Mouse (Mus musculus): ENCODE data around the gene Gm49396. TPM values are rescaled to one million over a fixed set of nuclear protein-coding genes. Genes with fewer than 3 reads are reported as not detected.

Gene Gm49396
- total RNA-seq, 2 experiments from 2014 or later, result 3.7 to 3.9 TPM

GRCm38 (mm10) chr7:30607706-30608309, 44.7 kb downstream of the Gm49396 start:
- ATAC-seq (replicated peaks; ENCODE audit: poor library complexity), result peak; percentile 93

GRCm38 (mm10) chr7:30608476-30608875, 45.3 kb downstream of the Gm49396 start:
- ATAC-seq (replicated peaks; ENCODE audit: poor library complexity), result no peak

- ATAC-seq (replicated peaks; ENCODE audit: poor library complexity), result no peak
These were observed 46.9 kb downstream of the Gm49396 start for GRCm38 (mm10) chr7:30610043-30610442.

- ATAC-seq (replicated peaks; ENCODE audit: poor library complexity), result no peak
These were observed 49.7 kb downstream of the Gm49396 start, which contains the start of gene Upk1a for GRCm38 (mm10) chr7:30612654-30613402. Upk1a (minus strand) TSS chr7:30612847.

- peak; percentile 74 for ATAC-seq (replicated peaks; ENCODE audit: poor library complexity)
These were observed 50.5 kb downstream of the Gm49396 start for GRCm38 (mm10) chr7:30613529-30614112.

- peak; percentile 84 for ATAC-seq (replicated peaks; ENCODE audit: poor library complexity)
These were observed 51.3 kb downstream of the Gm49396 start for GRCm38 (mm10) chr7:30614454-30614853.

GRCm38 (mm10) chr7:30615049-30615760, 52.1 kb downstream of the Gm49396 start:
- ATAC-seq (replicated peaks; ENCODE audit: poor library complexity), result no peak

Other genes starting within 250 kb of the Gm49396 start
Only the 30 nearest of the 33 such genes appear.
- not detected in 2 replicates for gene Lrfn3, start 200.6 kb upstream of the Gm49396 start, total RNA-seq (2015)
- not detected in 2 replicates for gene Lrfn3, start 200.6 kb upstream of the Gm49396 start, total RNA-seq (2017)
- 406 and 473 TPM in 2 replicates for gene Tyrobp, start 149.6 kb upstream of the Gm49396 start, total RNA-seq (2015)
- gene Tyrobp, start 149.6 kb upstream of the Gm49396 start, total RNA-seq (2017), result 229 and 322 TPM in 2 replicates
- 28.1 and 30.3 TPM in 2 replicates for gene Hcst, start 143.5 kb upstream of the Gm49396 start, total RNA-seq (2015)
- 10.0 and 12.7 TPM in 2 replicates for gene Hcst, start 143.5 kb upstream of the Gm49396 start, total RNA-seq (2017)
- 14.1 and 24.0 TPM in 2 replicates for gene Nfkbid, start 141.6 kb upstream of the Gm49396 start, total RNA-seq (2015)
- gene Nfkbid, start 141.6 kb upstream of the Gm49396 start, total RNA-seq (2017), result 5.3 and 13.7 TPM in 2 replicates
- gene Aplp1, start 117.8 kb upstream of the Gm49396 start, total RNA-seq (2015), result not detected in 2 replicates
- not detected in 2 replicates for gene Aplp1, start 117.8 kb upstream of the Gm49396 start, total RNA-seq (2017)
- gene Kirrel2, start 105.7 kb upstream of the Gm49396 start, total RNA-seq (2015), result not detected in 2 replicates
- gene Kirrel2, start 105.7 kb upstream of the Gm49396 start, total RNA-seq (2017), result not detected in 2 replicates
- gene Nphs1, start 105.0 kb upstream of the Gm49396 start, total RNA-seq (2015), result 0.27 TPM in 1 of 2 replicates, not detected in the other
- 0.58 and 0.95 TPM in 2 replicates for gene Nphs1, start 105.0 kb upstream of the Gm49396 start, total RNA-seq (2017)
- gene Prodh2, start 69.7 kb upstream of the Gm49396 start, total RNA-seq (2015), result not detected in 2 replicates
- not detected in 2 replicates for gene Prodh2, start 69.7 kb upstream of the Gm49396 start, total RNA-seq (2017)
- 4.5 and 5.8 TPM in 2 replicates for gene Arhgap33, start 28.3 kb upstream of the Gm49396 start, total RNA-seq (2015)
- 1.4 and 2.0 TPM in 2 replicates for gene Arhgap33, start 28.3 kb upstream of the Gm49396 start, total RNA-seq (2017)
- 11.7 and 12.2 TPM in 2 replicates for gene Hspb6, start 11.2 kb upstream of the Gm49396 start, total RNA-seq (2015)
- 3.5 and 4.4 TPM in 2 replicates for gene Hspb6, start 11.2 kb upstream of the Gm49396 start, total RNA-seq (2017)
- gene Proser3, start 11.0 kb upstream of the Gm49396 start, total RNA-seq (2015), result 11.5 and 16.3 TPM in 2 replicates
- 1.8 and 4.7 TPM in 2 replicates for gene Proser3, start 11.0 kb upstream of the Gm49396 start, total RNA-seq (2017)
- 54.8 and 67.5 TPM in 2 replicates for gene Lin37, start 3.5 kb upstream of the Gm49396 start, total RNA-seq (2015)
- gene Lin37, start 3.5 kb upstream of the Gm49396 start, total RNA-seq (2017), result 27.2 and 39.8 TPM in 2 replicates
- gene U2af1l4, start within 50 bp of the Gm49396 start, total RNA-seq (2015), result 21.4 and 23.4 TPM in 2 replicates
- 86.9 and 96.7 TPM in 2 replicates for gene U2af1l4, start within 50 bp of the Gm49396 start, total RNA-seq (2017)
- 181 and 202 TPM in 2 replicates for gene Psenen, start 283 bp downstream of the Gm49396 start, total RNA-seq (2015)
- gene Psenen, start 283 bp downstream of the Gm49396 start, total RNA-seq (2017), result 150 and 154 TPM in 2 replicates
- 7.2 and 9.2 TPM in 2 replicates for gene Igflr1, start 2.1 kb downstream of the Gm49396 start, total RNA-seq (2015)
- gene Igflr1, start 2.1 kb downstream of the Gm49396 start, total RNA-seq (2017), result not detected in 2 replicates
- gene Kmt2b, start 25.4 kb downstream of the Gm49396 start, total RNA-seq (2015), result 72.2 and 99.8 TPM in 2 replicates
- gene Kmt2b, start 25.4 kb downstream of the Gm49396 start, total RNA-seq (2017), result 11.7 and 14.5 TPM in 2 replicates
- gene Zbtb32, start 35.6 kb downstream of the Gm49396 start, total RNA-seq (2015), result not detected in 2 replicates
- gene Zbtb32, start 35.6 kb downstream of the Gm49396 start, total RNA-seq (2017), result not detected in 2 replicates
- 0.61 and 1.3 TPM in 2 replicates for gene Upk1a, start 49.5 kb downstream of the Gm49396 start, total RNA-seq (2015)
- 0.14 TPM in 1 of 2 replicates, not detected in the other for gene Upk1a, start 49.5 kb downstream of the Gm49396 start, total RNA-seq (2017)
- 325 and 346 TPM in 2 replicates for gene Cox6b1, start 62.8 kb downstream of the Gm49396 start, total RNA-seq (2015)
- gene Cox6b1, start 62.8 kb downstream of the Gm49396 start, total RNA-seq (2017), result 428 and 592 TPM in 2 replicates
- not detected in 2 replicates for gene Etv2, start 72.5 kb downstream of the Gm49396 start, total RNA-seq (2015)
- not detected in 2 replicates for gene Etv2, start 72.5 kb downstream of the Gm49396 start, total RNA-seq (2017)
- 43.9 and 52.2 TPM in 2 replicates for gene Rbm42, start 87.0 kb downstream of the Gm49396 start, total RNA-seq (2015)
- gene Rbm42, start 87.0 kb downstream of the Gm49396 start, total RNA-seq (2017), result 36.7 and 39.9 TPM in 2 replicates
- 31.0 and 31.3 TPM in 2 replicates for gene Haus5, start 101.7 kb downstream of the Gm49396 start, total RNA-seq (2015)
- 21.5 and 28.7 TPM in 2 replicates for gene Haus5, start 101.7 kb downstream of the Gm49396 start, total RNA-seq (2017)
- gene Pmis2, start 108.3 kb downstream of the Gm49396 start, total RNA-seq (2015), result not detected in 2 replicates
- not detected in 2 replicates for gene Pmis2, start 108.3 kb downstream of the Gm49396 start, total RNA-seq (2017)
- gene 2200002J24Rik, start 135.6 kb downstream of the Gm49396 start, total RNA-seq (2015), result 0.69 TPM in 1 of 2 replicates, not detected in the other
- gene 2200002J24Rik, start 135.6 kb downstream of the Gm49396 start, total RNA-seq (2017), result not detected in 2 replicates
- 1.2 and 1.3 TPM in 2 replicates for gene Atp4a, start 148.9 kb downstream of the Gm49396 start, total RNA-seq (2015)
- gene Atp4a, start 148.9 kb downstream of the Gm49396 start, total RNA-seq (2017), result 0.37 and 0.51 TPM in 2 replicates
- gene Tmem147, start 166.2 kb downstream of the Gm49396 start, total RNA-seq (2015), result 210 and 218 TPM in 2 replicates
- 65.9 and 76.4 TPM in 2 replicates for gene Tmem147, start 166.2 kb downstream of the Gm49396 start, total RNA-seq (2017)
- gene Gapdhs, start 180.3 kb downstream of the Gm49396 start, total RNA-seq (2015), result not detected in 2 replicates
- gene Gapdhs, start 180.3 kb downstream of the Gm49396 start, total RNA-seq (2017), result not detected in 2 replicates
- 1.6 TPM in 2 replicates for gene Sbsn, start 188.1 kb downstream of the Gm49396 start, total RNA-seq (2015)
- 0.47 and 1.3 TPM in 2 replicates for gene Sbsn, start 188.1 kb downstream of the Gm49396 start, total RNA-seq (2017)
- gene Dmkn, start 200.4 kb downstream of the Gm49396 start, total RNA-seq (2015), result 81.7 and 87.4 TPM in 2 replicates
- 95.3 and 119 TPM in 2 replicates for gene Dmkn, start 200.4 kb downstream of the Gm49396 start, total RNA-seq (2017)
- gene Krtdap, start 224.6 kb downstream of the Gm49396 start, total RNA-seq (2015), result not detected in 2 replicates
- not detected in 2 replicates for gene Krtdap, start 224.6 kb downstream of the Gm49396 start, total RNA-seq (2017)